Mouse (Mus musculus) embryonic facial prominence, embryonic 15.5 days (tissue): Measurements from ENCODE around the gene Rbfox3. TPM values are rescaled to one million over a fixed set of nuclear protein-coding genes. Genes with fewer than 3 reads are reported as not detected.

Experiments used
- ATAC-seq: fragments of 200-750 bp; cut with Nextera tagmentation; 2 replicates; pipeline ENCODE4 v1.8.0; 2017; ENCODE audit warnings: low read depth, moderate TSS enrichment; ENCODE audit not compliant: insufficient number of reproducible peaks, low FRiP score, low TSS enrichment
- H3K27ac ChIP-seq: fragments of 300-500 bp; sonication (generic); replicated peaks from 2 replicates; pipeline ENCODE4 v1.5.1; 2015; ENCODE audit warnings: mild to moderate bottlenecking, inconsistent platforms
- H3K27me3 ChIP-seq: fragments of 300-500 bp; sonication (generic); 2 replicates; pipeline ENCODE4 v1.6.1; 2015; ENCODE audit warnings: inconsistent platforms
- H3K36me3 ChIP-seq: fragments of 300-500 bp; sonication (generic); 2 replicates; pipeline ENCODE4 v1.6.1; 2015; ENCODE audit warnings: mild to moderate bottlenecking, inconsistent platforms
- H3K4me1 ChIP-seq: fragments of 300-500 bp; sonication (generic); 2 replicates; pipeline ENCODE4 v1.6.1; 2015; ENCODE audit warnings: inconsistent platforms
- H3K4me2 ChIP-seq: fragments of 300-500 bp; sonication (generic); replicated peaks from 2 replicates; pipeline ENCODE4 v1.6.1; 2015; ENCODE audit warnings: mild to moderate bottlenecking, inconsistent platforms
- H3K4me3 ChIP-seq: fragments of 300-500 bp; sonication (generic); replicated peaks from 2 replicates; pipeline ENCODE4 v1.5.1; 2015; ENCODE audit warnings: mild to moderate bottlenecking, inconsistent platforms
- H3K9ac ChIP-seq: fragments of 300-500 bp; sonication (generic); 2 replicates; pipeline ENCODE4 v1.6.1; 2015; ENCODE audit warnings: inconsistent platforms
- H3K9me3 ChIP-seq: fragments of 300-500 bp; sonication (generic); replicated peaks from 2 replicates; pipeline ENCODE4 v1.6.1; 2016; ENCODE audit warnings: inconsistent platforms
- WGBS: fragments of 180-500 bp; shearing (Covaris S2); methylation state at CpG from one replicate; pipeline ENCODE4 v1.1.7; 2015; 5-methylcytosine and 5-hydroxymethylcytosine counted together
- polyA plus RNA-seq: library from polyadenylated mRNA; unstranded; fragments of >200 nt; fragmentation: Nextera tagmentation; extraction: Ambion mirVana; gene quantifications from 2 replicates; pipeline ENCODE4 v1.2.1, GENCODE M21; 2015

Gene Rbfox3
- polyA plus RNA-seq, 1 experiment from 2014 or later: 0.55 TPM

DNA sequence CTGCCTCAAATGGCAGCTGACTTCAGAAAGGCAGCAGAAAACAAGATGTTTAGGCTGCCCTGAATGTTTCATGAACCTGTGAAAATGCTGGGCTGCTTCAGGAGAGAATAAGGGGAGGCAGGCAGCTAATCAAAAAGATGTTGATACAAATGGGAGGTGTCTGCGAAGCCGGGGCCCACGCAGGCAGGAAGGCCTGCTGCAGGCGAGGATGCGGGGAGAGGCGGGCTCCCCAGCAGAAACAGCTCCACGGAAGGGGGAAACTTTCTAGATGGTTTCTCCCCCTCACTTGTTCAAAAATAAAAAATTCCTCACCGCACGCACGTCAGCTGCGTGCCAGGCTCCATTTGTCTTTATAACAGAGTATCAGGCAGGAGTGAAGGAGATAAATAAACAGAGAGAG is 5.7 kb downstream of the Rbfox3 start:
- ATAC-seq: no peak
- Histone ChIP-seq H3K36me3 (no peaks in the 10 kb centered on the region), H3K4me3 (no peak overlapping the region), H3K4me1 (peaks cover 27% of the 10 kb centered on the region), H3K27ac (no peak overlapping the region), H3K9ac (no peak overlapping the region), H3K27me3 (peaks cover 64% of the 10 kb centered on the region), H3K4me2 (no peak overlapping the region), H3K9me3 (no peaks in the 10 kb centered on the region)
- WGBS: 62% methylated on average over 11 of the region's 11 CpGs

DNA sequence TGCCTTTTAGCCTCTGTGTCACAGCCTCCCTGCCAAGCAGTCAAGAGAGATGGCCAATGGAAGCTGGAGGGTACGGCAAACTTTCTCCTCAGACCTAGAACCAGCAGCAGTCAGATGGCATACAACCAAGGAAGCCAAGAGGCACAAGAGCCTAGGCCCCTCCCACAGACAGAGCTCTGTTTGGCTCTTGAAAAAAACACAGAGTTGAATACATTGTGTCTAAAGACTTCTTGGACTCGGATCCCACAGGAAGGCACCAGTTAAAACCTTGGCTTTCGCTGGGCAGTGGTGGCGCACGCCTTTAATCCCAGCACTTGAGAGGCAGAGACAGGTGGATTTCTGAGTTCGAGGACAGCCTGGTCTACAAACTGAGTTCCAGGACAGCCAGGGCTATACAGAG is 7.1 kb downstream of the Rbfox3 start:
- H3K27ac ChIP-seq: no peak overlapping the region
- H3K4me2 ChIP-seq: no peak overlapping the region
- peaks cover 57% of the 10 kb centered on the region for H3K27me3 ChIP-seq
- WGBS: 86% methylated on average over 6 of the region's 6 CpGs
- H3K36me3 ChIP-seq: no peaks in the 10 kb centered on the region
- no peak for ATAC-seq
- H3K4me1 ChIP-seq: peaks cover 22% of the 10 kb centered on the region
- H3K4me3 ChIP-seq: no peak overlapping the region
- H3K9me3 ChIP-seq: no peaks in the 10 kb centered on the region
- H3K9ac ChIP-seq: no peak overlapping the region

DNA sequence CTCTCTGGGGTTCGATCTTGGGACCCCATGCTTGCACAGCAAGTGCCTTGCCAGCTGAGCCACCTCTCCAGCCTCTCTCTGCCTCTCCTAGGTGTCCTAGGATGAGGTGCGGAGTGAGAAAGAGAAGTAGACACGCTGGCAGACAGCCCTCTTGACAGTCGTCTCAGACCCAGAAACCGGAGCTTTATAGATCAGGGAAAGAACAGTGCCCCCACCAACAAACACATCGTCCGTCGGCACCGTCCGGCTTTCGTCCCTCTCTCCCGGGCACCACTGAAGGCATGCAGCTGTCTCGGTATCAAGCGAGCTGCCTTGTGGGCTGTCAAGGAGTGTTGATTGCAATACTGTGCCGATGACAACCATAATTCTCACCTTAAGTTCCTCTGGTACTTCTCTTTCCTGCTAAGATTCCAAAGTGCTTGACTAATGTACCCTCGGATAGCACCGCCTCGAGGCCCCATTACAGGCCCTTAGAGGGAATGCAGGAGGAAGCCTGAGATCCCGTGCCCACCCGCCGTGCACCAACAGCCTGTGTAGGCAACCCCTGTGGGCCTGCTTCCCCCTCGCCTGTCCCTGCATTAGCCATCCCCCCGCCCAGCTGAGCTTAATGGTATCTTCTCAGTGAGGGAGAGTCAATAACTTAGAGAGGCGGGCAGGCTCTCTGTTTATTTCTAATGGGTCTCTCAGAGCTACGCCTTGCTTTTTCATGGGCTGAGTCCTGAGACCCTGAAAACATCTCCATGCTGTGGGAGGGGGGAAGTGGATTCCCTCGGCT is 11.4 kb downstream of the Rbfox3 start:
- Histone ChIP-seq H3K36me3 (no peaks in the 10 kb centered on the region), H3K9me3 (no peaks in the 10 kb centered on the region), H3K4me3 (no peak overlapping the region), H3K27ac (no peak overlapping the region), H3K4me1 (no peaks in the 10 kb centered on the region), H3K9ac (no peak overlapping the region), H3K27me3 (peaks cover 27% of the 10 kb centered on the region), H3K4me2 (no peak overlapping the region)
- no peak for ATAC-seq
- WGBS: 61% methylated on average over 26 of the region's 26 CpGs

DNA sequence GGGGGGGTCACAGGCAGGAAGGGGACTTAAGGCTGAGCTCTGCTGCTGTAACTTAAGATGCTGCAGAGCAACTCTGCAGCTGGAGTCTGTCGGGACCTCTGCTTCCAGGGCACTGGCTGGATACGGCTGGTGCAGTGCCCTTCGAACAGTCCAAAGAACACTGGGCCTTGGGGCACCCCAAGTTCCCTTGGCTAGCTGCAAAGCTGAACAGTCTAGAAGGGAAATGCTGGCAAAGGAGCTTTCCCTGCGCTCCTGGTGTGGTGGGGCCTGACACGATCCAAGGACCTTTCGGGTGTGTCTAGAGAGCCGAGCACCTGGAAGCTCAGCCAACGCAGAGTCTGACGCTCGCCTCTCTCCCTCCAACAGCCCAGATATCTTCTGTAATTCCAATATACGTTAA is 12.8 kb downstream of the Rbfox3 start:
- H3K4me1 ChIP-seq: no peaks in the 10 kb centered on the region
- H3K27ac ChIP-seq: no peak overlapping the region
- no peaks in the 10 kb centered on the region for H3K36me3 ChIP-seq
- H3K27me3 ChIP-seq: peaks cover 24% of the 10 kb centered on the region
- H3K9me3 ChIP-seq: no peaks in the 10 kb centered on the region
- no peak overlapping the region for H3K9ac ChIP-seq
- no peak overlapping the region for H3K4me3 ChIP-seq
- 53% methylated on average over 11 of the region's 11 CpGs for WGBS
- no peak overlapping the region for H3K4me2 ChIP-seq
- no peak for ATAC-seq

GRCm38 (mm10) chr11:118898156-118898555 is 13.2 kb downstream of the Rbfox3 start:
- Histone ChIP-seq H3K4me1 (no peaks in the 10 kb centered on the region), H3K36me3 (no peaks in the 10 kb centered on the region), H3K9me3 (no peaks in the 10 kb centered on the region), H3K27me3 (peaks cover 23% of the 10 kb centered on the region), H3K4me3 (no peak overlapping the region), H3K4me2 (no peak overlapping the region), H3K27ac (no peak overlapping the region), H3K9ac (no peak overlapping the region)
- ATAC-seq: no peak
- WGBS: 51% methylated on average over 10 of the region's 10 CpGs

DNA sequence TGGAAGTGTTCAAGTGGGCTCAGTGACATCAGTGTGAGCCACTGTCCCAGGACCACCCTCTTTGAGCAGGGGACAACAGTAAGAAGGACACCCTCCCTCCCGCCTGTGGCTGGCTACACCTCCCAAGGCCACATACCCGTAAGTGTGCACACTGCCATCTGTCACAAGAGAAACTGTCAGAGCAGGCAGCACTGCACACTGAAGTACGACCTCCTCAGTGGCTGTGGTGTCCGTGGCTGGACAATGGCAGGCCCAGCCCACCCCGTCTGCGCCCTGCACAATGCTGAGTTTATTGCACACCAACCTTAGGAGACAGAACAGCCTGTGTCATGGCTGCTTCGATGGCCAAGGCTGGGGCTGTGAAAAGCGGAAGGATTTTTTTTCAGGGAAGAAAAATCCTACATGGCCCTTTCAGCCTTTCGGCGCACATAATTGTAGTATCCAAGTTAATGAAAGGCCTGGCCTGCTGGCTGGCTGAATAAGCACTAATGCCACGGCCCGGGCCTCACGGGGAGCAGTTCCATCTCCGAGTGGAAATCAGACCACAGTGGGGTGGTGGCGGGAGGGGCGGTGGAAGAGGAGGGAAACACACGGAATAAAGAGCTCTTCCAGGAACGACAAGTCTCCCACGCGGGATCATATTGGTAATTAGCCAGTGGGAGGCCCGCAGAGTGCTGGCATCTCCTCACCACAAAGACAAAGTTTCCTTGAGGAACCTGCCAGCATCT is 14.1 kb downstream of the Rbfox3 start:
- no peak for ATAC-seq
- Histone ChIP-seq H3K36me3 (no peaks in the 10 kb centered on the region), H3K4me3 (no peak overlapping the region), H3K27ac (no peak overlapping the region), H3K27me3 (peaks cover 19% of the 10 kb centered on the region), H3K9me3 (no peaks in the 10 kb centered on the region), H3K4me2 (no peak overlapping the region), H3K9ac (no peak overlapping the region), H3K4me1 (no peaks in the 10 kb centered on the region)
- 58% methylated on average over 21 of the region's 21 CpGs for WGBS

DNA sequence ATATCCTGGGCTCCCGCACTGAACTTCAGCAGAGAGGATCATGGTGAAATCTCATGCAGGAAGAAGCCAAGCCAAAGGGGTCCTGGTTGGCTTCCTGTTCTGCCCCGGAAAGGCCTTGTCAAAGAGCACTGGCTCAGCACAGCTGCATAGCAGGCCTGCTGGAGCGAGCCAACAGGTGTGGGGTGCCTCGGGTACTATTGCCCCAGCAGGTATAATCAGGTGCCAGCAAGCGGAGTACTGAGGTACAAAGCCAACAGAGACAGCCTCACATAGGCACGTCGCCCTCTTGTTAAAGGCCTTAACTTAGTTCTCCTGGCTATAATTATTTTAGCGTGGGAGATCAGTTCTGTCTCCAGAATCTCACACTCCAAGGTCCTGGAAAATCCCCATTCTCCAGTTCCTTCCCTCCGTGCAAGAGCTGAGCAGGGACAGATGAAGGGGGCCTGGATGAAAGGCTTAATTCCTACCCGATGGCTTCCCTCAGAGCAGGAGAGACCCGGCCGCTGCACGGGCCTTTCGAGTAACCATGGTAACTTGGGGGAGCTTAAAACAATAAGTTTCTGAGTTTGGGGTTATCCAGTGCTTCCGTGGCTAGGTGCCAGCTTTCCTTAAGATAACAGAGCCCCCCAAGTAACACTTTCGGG is 15.2 kb downstream of the Rbfox3 start:
- Histone ChIP-seq H3K4me3 (no peak overlapping the region), H3K4me2 (no peak overlapping the region), H3K27ac (no peak overlapping the region), H3K9me3 (no peaks in the 10 kb centered on the region), H3K9ac (no peak overlapping the region), H3K4me1 (no peaks in the 10 kb centered on the region), H3K36me3 (no peaks in the 10 kb centered on the region), H3K27me3 (peaks cover 19% of the 10 kb centered on the region)
- ATAC-seq: no peak
- WGBS: 49% methylated on average over 16 of the region's 16 CpGs

- Histone ChIP-seq H3K27ac (no peak overlapping the region), H3K9ac (no peak overlapping the region), H3K36me3 (no peaks in the 10 kb centered on the region), H3K4me1 (no peaks in the 10 kb centered on the region), H3K4me3 (no peak overlapping the region), H3K4me2 (no peak overlapping the region), H3K9me3 (no peaks in the 10 kb centered on the region), H3K27me3 (peaks cover 17% of the 10 kb centered on the region)
- ATAC-seq: no peak
- 73% methylated on average over 5 of the region's 5 CpGs for WGBS
These were observed 16.6 kb downstream of the Rbfox3 start for GRCm38 (mm10) chr11:118894835-118895234.

- Histone ChIP-seq H3K27ac (no peak overlapping the region), H3K9ac (no peak overlapping the region), H3K4me3 (no peak overlapping the region), H3K4me1 (no peaks in the 10 kb centered on the region), H3K4me2 (no peak overlapping the region), H3K27me3 (peaks cover 12% of the 10 kb centered on the region), H3K9me3 (no peaks in the 10 kb centered on the region), H3K36me3 (no peaks in the 10 kb centered on the region)
- ATAC-seq: no peak
- WGBS: 71% methylated on average over 4 of the region's 4 CpGs
These were observed 17.2 kb downstream of the Rbfox3 start for GRCm38 (mm10) chr11:118894196-118894595.

DNA sequence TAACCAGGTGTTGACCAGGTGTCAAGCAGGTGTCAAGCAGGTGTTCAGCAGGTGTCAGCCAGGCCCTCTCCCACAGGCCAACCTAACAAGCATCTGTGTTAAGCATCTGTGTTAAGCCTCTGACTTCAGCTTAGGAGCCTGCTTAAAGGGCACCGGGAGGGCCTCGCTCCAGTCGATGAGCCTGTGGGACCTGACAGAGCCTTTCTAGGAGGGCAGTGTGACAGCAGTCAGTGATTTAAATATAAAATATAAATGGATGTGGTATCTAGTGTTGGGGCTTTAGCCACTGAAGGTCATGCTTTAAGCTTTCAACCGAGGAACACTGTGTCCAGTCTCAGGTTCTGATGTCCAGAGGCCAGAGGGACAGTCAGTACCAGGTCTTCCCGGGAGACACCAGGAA is 18.5 kb downstream of the Rbfox3 start:
- H3K27ac ChIP-seq: no peak overlapping the region
- H3K9me3 ChIP-seq: no peaks in the 10 kb centered on the region
- no peak overlapping the region for H3K9ac ChIP-seq
- H3K36me3 ChIP-seq: no peaks in the 10 kb centered on the region
- WGBS: 85% methylated on average over 5 of the region's 5 CpGs
- H3K4me3 ChIP-seq: no peak overlapping the region
- no peak overlapping the region for H3K4me2 ChIP-seq
- ATAC-seq: no peak
- no peaks in the 10 kb centered on the region for H3K4me1 ChIP-seq
- H3K27me3 ChIP-seq: no peaks in the 10 kb centered on the region; the same call in 1 of the 2 replicates

GRCm38 (mm10) chr11:118891516-118891915 is 19.9 kb downstream of the Rbfox3 start:
- no peaks in the 10 kb centered on the region for H3K9me3 ChIP-seq
- no peak overlapping the region for H3K4me3 ChIP-seq
- no peak overlapping the region for H3K9ac ChIP-seq
- no peak for ATAC-seq
- H3K27ac ChIP-seq: no peak overlapping the region
- H3K36me3 ChIP-seq: no peaks in the 10 kb centered on the region
- no peaks in the 10 kb centered on the region; the same call in 1 of the 2 replicates for H3K27me3 ChIP-seq
- 81% methylated on average over 15 of the region's 15 CpGs for WGBS
- H3K4me1 ChIP-seq: no peaks in the 10 kb centered on the region
- no peak overlapping the region for H3K4me2 ChIP-seq
